Mouse (Mus musculus): ENCODE data around the gene Lrrc10b. TPM values are rescaled to one million over a fixed set of nuclear protein-coding genes. Genes with fewer than 3 reads are reported as not detected.

Lrrc10b gene
- total and polyA plus RNA-seq, 2 experiments from 2014 or later = 2.3 to 6.2 TPM

DNA sequence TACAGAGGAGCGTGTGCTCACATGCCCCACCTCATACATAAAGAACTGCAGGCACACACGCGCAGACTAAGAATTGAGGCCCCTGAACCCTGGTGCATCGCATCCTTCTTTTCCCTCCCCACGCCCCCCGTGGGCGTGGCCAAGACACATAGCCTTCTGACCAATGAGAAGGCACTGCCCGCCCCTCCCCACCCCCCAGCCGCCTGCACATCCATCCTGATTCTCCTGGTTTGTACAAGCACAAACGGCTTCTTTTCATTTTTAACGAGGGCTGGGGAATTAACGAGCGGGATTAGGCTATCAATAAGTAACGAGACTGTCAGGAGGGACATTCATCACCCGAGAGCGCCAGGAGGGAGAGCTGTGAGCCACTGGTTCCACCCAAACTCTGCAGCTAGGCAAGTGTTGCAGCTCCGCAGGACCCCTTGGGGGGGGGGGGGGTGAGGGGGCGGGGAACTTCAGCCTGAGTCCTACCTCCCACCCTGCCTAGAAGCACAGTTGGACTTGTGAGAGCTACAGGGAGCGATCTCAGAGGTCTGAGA, 43.5 kb downstream of the Lrrc10b start:
- Histone ChIP-seq H3K27me3 (ENCODE audit: insufficient read depth, low read length) (no peaks in the 10 kb centered on the region), H3K9ac (replicated peaks; ENCODE audit: low read length, poor library complexity, severe bottlenecking) (peak overlapping the region; percentile 36; the same call in 1 of the 2 replicates), H3K4me2 (ENCODE audit: low read depth, low read length, poor library complexity, severe bottlenecking) (peak overlapping the region; percentile 47), H3K4me1 (ENCODE audit: insufficient read depth, low read length) (0 out of 2 replicates have a peak, but pooled peaks cover 7% of the 10 kb centered on the region), H3K27ac (ENCODE audit: low read depth, low read length) (peak overlapping the region; percentile 62; the same call in 1 of the 2 replicates), H3K4me3 (ENCODE audit: low read depth, low read length) (peak overlapping the region; percentile 12; the same call in 1 of the 2 replicates), H3K9me3 (ENCODE audit: low read length) (no peaks in the 10 kb centered on the region), H3K36me3 (ENCODE audit: insufficient read depth, low read length) (peaks cover 6% of the 10 kb centered on the region; the same call in 1 of the 2 replicates)
- 3% methylated on average over 19 of the region's 19 CpGs for WGBS
- no peak for TF ChIP-seq CTCF (IDR thresholded peaks at IDR 0.05)
- ATAC-seq (ENCODE audit: low FRiP score) (peak; percentile 87), DNase-seq (ENCODE audit: low spot score) (peak; percentile 84)

Other genes starting within 250 kb of the Lrrc10b start
- 1.7 and 2.2 TPM in 2 replicates for gene Myrf, start 216.7 kb downstream of the Lrrc10b start, total RNA-seq (2014; rRNA removed)
- gene Myrf, start 216.7 kb downstream of the Lrrc10b start, polyA plus RNA-seq (2015; fragmentation: Nextera tagmentation; extraction: Ambion mirVana) = 0.91 and 0.94 TPM in 2 replicates
- gene Dagla, start 152.6 kb downstream of the Lrrc10b start, total RNA-seq (2014; rRNA removed) = 29.9 and 40.8 TPM in 2 replicates
- 12.8 and 13.7 TPM in 2 replicates for gene Dagla, start 152.6 kb downstream of the Lrrc10b start, polyA plus RNA-seq (2015; fragmentation: Nextera tagmentation; extraction: Ambion mirVana)
- gene Syt7, start 68.4 kb downstream of the Lrrc10b start, total RNA-seq (2014; rRNA removed) = 138 and 140 TPM in 2 replicates
- gene Syt7, start 68.4 kb downstream of the Lrrc10b start, polyA plus RNA-seq (2015; fragmentation: Nextera tagmentation; extraction: Ambion mirVana) = 14.7 and 19.0 TPM in 2 replicates
- gene Ppp1r32, start 25.5 kb upstream of the Lrrc10b start, total RNA-seq (2014; rRNA removed) = 4.9 and 7.8 TPM in 2 replicates
- gene Ppp1r32, start 25.5 kb upstream of the Lrrc10b start, polyA plus RNA-seq (2015; fragmentation: Nextera tagmentation; extraction: Ambion mirVana) = 5.0 and 5.3 TPM in 2 replicates
- 55.7 and 62.3 TPM in 2 replicates for gene Cpsf7, start 67.8 kb upstream of the Lrrc10b start, total RNA-seq (2014; rRNA removed)
- gene Cpsf7, start 67.8 kb upstream of the Lrrc10b start, polyA plus RNA-seq (2015; fragmentation: Nextera tagmentation; extraction: Ambion mirVana) = 36.7 and 40.6 TPM in 2 replicates
- 51.5 and 54.4 TPM in 2 replicates for gene Sdhaf2, start 68.7 kb upstream of the Lrrc10b start, total RNA-seq (2014; rRNA removed)
- 56.1 and 64.3 TPM in 2 replicates for gene Sdhaf2, start 68.7 kb upstream of the Lrrc10b start, polyA plus RNA-seq (2015; fragmentation: Nextera tagmentation; extraction: Ambion mirVana)
- 23.1 and 33.8 TPM in 2 replicates for gene Tmem216, start 98.8 kb upstream of the Lrrc10b start, total RNA-seq (2014; rRNA removed)
- 41.5 and 47.0 TPM in 2 replicates for gene Tmem216, start 98.8 kb upstream of the Lrrc10b start, polyA plus RNA-seq (2015; fragmentation: Nextera tagmentation; extraction: Ambion mirVana)
- 19.1 and 32.0 TPM in 2 replicates for gene Cyb561a3, start 119.7 kb upstream of the Lrrc10b start, total RNA-seq (2014; rRNA removed)
- gene Cyb561a3, start 119.7 kb upstream of the Lrrc10b start, polyA plus RNA-seq (2015; fragmentation: Nextera tagmentation; extraction: Ambion mirVana) = 20.3 and 22.2 TPM in 2 replicates
- gene Tmem138, start 119.9 kb upstream of the Lrrc10b start, total RNA-seq (2014; rRNA removed) = 18.5 and 18.8 TPM in 2 replicates
- gene Tmem138, start 119.9 kb upstream of the Lrrc10b start, polyA plus RNA-seq (2015; fragmentation: Nextera tagmentation; extraction: Ambion mirVana) = 32.4 and 33.1 TPM in 2 replicates
- gene Ddb1, start 147.9 kb upstream of the Lrrc10b start, total RNA-seq (2014; rRNA removed) = 247 and 261 TPM in 2 replicates
- 135 TPM in 2 replicates for gene Ddb1, start 147.9 kb upstream of the Lrrc10b start, polyA plus RNA-seq (2015; fragmentation: Nextera tagmentation; extraction: Ambion mirVana)
- 11.1 and 15.8 TPM in 2 replicates for gene Tkfc, start 148.2 kb upstream of the Lrrc10b start, total RNA-seq (2014; rRNA removed)
- 19.5 and 23.3 TPM in 2 replicates for gene Tkfc, start 148.2 kb upstream of the Lrrc10b start, polyA plus RNA-seq (2015; fragmentation: Nextera tagmentation; extraction: Ambion mirVana)
- gene Vwce, start 176.7 kb upstream of the Lrrc10b start, total RNA-seq (2014; rRNA removed) = 2.6 and 2.9 TPM in 2 replicates
- 1.9 and 2.2 TPM in 2 replicates for gene Vwce, start 176.7 kb upstream of the Lrrc10b start, polyA plus RNA-seq (2015; fragmentation: Nextera tagmentation; extraction: Ambion mirVana)
- not detected in 2 replicates for gene Pga5, start 220.6 kb upstream of the Lrrc10b start, total RNA-seq (2014; rRNA removed)
- gene Pga5, start 220.6 kb upstream of the Lrrc10b start, polyA plus RNA-seq (2015; fragmentation: Nextera tagmentation; extraction: Ambion mirVana) = not detected in 2 replicates
- 17.5 and 22.4 TPM in 2 replicates for gene Vps37c, start 231.3 kb upstream of the Lrrc10b start, total RNA-seq (2014; rRNA removed)
- gene Vps37c, start 231.3 kb upstream of the Lrrc10b start, polyA plus RNA-seq (2015; fragmentation: Nextera tagmentation; extraction: Ambion mirVana) = 22.9 and 28.0 TPM in 2 replicates